ENCODE assay signal across 8 mouse cellular contexts in the genomic region with DNA sequence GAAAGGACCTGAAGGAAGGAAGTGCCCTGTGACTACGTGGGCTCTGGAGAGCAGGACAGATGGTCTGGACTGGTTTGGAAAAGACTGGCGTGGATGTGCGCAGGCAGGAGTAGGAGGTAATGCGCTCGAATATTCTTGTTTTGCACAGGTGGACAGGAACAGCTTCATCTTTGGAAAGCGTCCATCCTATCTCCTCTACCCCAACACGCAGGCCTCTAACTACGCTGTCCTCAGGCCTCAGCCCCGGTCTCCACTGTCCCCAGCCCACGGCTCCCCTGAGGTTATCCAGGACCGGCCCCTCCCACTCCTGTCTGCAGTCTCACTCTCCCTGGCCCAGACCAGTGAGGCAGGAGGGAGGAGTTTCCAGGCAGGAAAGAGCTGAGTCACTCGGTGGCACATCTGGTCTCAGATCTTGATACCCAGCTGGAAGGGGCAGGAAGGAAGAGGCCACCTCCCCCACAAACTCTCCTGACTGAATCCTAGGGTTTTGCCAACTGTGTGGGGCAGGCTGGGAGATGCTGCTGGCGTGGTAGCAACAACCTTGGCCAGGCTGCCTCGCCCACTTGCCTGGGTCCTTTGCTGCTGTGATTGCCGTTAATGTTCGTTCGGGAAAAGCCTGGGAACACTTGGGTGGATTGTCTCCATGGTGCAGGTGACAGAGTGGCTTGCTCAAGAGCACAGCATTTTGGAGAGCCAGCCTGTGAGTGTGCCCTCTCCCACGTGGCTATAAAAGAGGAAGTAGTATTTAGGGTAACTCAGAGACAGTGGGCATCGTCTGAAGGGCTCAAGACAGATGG. TPM values are rescaled to one million over a fixed set of nuclear protein-coding genes. Genes with fewer than 3 reads are reported as not detected.
DNase-seq lines count a peak whose midpoint lies in the region; ATAC-seq and TF ChIP-seq lines count a peak whose summit lies in the region.

No protein-coding gene starts in this region.

- no peak overlapping the region for H3K9ac ChIP-seq in heart, embryonic 11.5 days (ENCODE audit: low read depth, low read length)
- no peak overlapping the region for H3K9ac ChIP-seq in kidney, postnatal 0 days (ENCODE audit: low read depth, low read length)
- H3K9ac ChIP-seq in lung, embryonic 16.5 days (ENCODE audit: low read length): no peak overlapping the region
- peak overlapping the region; percentile 37; the same call in 1 of the 2 replicates for H3K9ac ChIP-seq in stomach, embryonic 16.5 days (ENCODE audit: low read length)

- no peak overlapping the region for H3K4me3 ChIP-seq in heart, embryonic 11.5 days (ENCODE audit: low read depth, low read length)
- no peak overlapping the region for H3K4me3 ChIP-seq in kidney, postnatal 0 days (replicated peaks; ENCODE audit: low read depth, low read length)
- no peak overlapping the region for H3K4me3 ChIP-seq in lung, embryonic 16.5 days (ENCODE audit: low read length)
- no peak overlapping the region for H3K4me3 ChIP-seq in stomach, embryonic 16.5 days (replicated peaks; ENCODE audit: low read length)

- DNase-seq in frontal cortex, postnatal 10 days (ENCODE audit: low spot score in 2 of 2): no peak
- DNase-seq in Muller cell, postnatal 12 days (ENCODE audit: inconsistent ontology term): peak; percentile 78
- DNase-seq in kidney, postnatal 0 days (ENCODE audit: low spot score): peak; percentile 89

- WGBS in heart, embryonic 11.5 days (ENCODE audit: insufficient replicate concordance): 20% methylated on average over 19 of the region's 19 CpGs
- WGBS in kidney, postnatal 0 days: 22% methylated on average over 19 of the region's 19 CpGs
- WGBS in lung, embryonic 16.5 days: 24% methylated on average over 19 of the region's 19 CpGs
- 26% methylated on average over 19 of the region's 19 CpGs for WGBS in stomach, embryonic 16.5 days

- H3K9me3 ChIP-seq in heart, embryonic 11.5 days (replicated peaks; ENCODE audit: control insufficient read depth, low read length): no peaks in the 10 kb centered on the region
- H3K9me3 ChIP-seq in kidney, postnatal 0 days (replicated peaks; ENCODE audit: low read length): no peaks in the 10 kb centered on the region
- no peaks in the 10 kb centered on the region for H3K9me3 ChIP-seq in lung, embryonic 16.5 days (ENCODE audit: control insufficient read depth, low read length)
- H3K9me3 ChIP-seq in stomach, embryonic 16.5 days (replicated peaks; ENCODE audit: control insufficient read depth, low read length): no peaks in the 10 kb centered on the region

- H3K27me3 ChIP-seq in heart, embryonic 11.5 days (ENCODE audit: control insufficient read depth, insufficient read depth, low read length): peaks cover 45% of the 10 kb centered on the region
- no peaks in the 10 kb centered on the region for H3K27me3 ChIP-seq in kidney, postnatal 0 days (ENCODE audit: insufficient read depth, low read length)
- H3K27me3 ChIP-seq in lung, embryonic 16.5 days (ENCODE audit: control insufficient read depth, insufficient read depth, low read depth, low read length): no peaks in the 10 kb centered on the region
- no peaks in the 10 kb centered on the region for H3K27me3 ChIP-seq in stomach, embryonic 16.5 days (ENCODE audit: control insufficient read depth, insufficient read depth, low read length)

- H3K27ac ChIP-seq in heart, embryonic 11.5 days (ENCODE audit: low read depth, low read length): peak overlapping the region; percentile 41
- H3K27ac ChIP-seq in kidney, postnatal 0 days: peak overlapping the region; percentile 60
- H3K27ac ChIP-seq in lung, embryonic 16.5 days (ENCODE audit: low read length): 0 out of 2 replicates have a peak overlapping the region, but pooled peaks have one; percentile 5
- H3K27ac ChIP-seq in stomach, embryonic 16.5 days (ENCODE audit: low read length): peak overlapping the region; percentile 53; the same call in 1 of the 2 replicates

- H3K4me1 ChIP-seq in heart, embryonic 11.5 days (ENCODE audit: control insufficient read depth, insufficient read depth, low read length): peaks cover 3% of the 10 kb centered on the region; the same call in 1 of the 2 replicates
- peaks cover 5% of the 10 kb centered on the region for H3K4me1 ChIP-seq in kidney, postnatal 0 days (replicated peaks; ENCODE audit: insufficient read depth, low read length)
- H3K4me1 ChIP-seq in lung, embryonic 16.5 days (replicated peaks; ENCODE audit: control insufficient read depth, insufficient read depth, low read length): peaks cover 13% of the 10 kb centered on the region
- H3K4me1 ChIP-seq in stomach, embryonic 16.5 days (ENCODE audit: control insufficient read depth, insufficient read depth, low read length): peaks cover 22% of the 10 kb centered on the region

- peak overlapping the region; percentile 40 for H3K4me2 ChIP-seq in heart, embryonic 11.5 days
- peak overlapping the region; percentile 30 for H3K4me2 ChIP-seq in kidney, postnatal 0 days (ENCODE audit: low read length)
- H3K4me2 ChIP-seq in lung, embryonic 16.5 days (ENCODE audit: low read depth, low read length): 0 out of 2 replicates have a peak overlapping the region, but pooled peaks have one; percentile 4
- H3K4me2 ChIP-seq in stomach, embryonic 16.5 days (ENCODE audit: low read depth, low read length): peak overlapping the region; percentile 25; the same call in 1 of the 2 replicates

- ATAC-seq in frontal cortex, adult (ENCODE audit: low TSS enrichment): peak; percentile 66
- peak; percentile 94 for ATAC-seq in common myeloid progenitor, adult 5-6 weeks (replicated peaks; ENCODE audit: low read depth, poor library complexity, severe bottlenecking)
- peak; percentile 72 for ATAC-seq in heart, embryonic 11.5 days (replicated peaks; ENCODE audit: insufficient number of reproducible peaks, low FRiP score, low TSS enrichment)
- ATAC-seq in kidney, postnatal 0 days (replicated peaks; ENCODE audit: low FRiP score, low read depth): peak; percentile 90
- ATAC-seq in lung, embryonic 16.5 days (ENCODE audit: low read depth): peak; percentile 76
- ATAC-seq in stomach, embryonic 16.5 days (ENCODE audit: insufficient read depth, low FRiP score): peak; percentile 86

- no peaks in the 10 kb centered on the region for H3K36me3 ChIP-seq in heart, embryonic 11.5 days (ENCODE audit: control insufficient read depth, insufficient read depth, low read length)
- no peaks in the 10 kb centered on the region for H3K36me3 ChIP-seq in kidney, postnatal 0 days (ENCODE audit: insufficient read depth, low read length)
- H3K36me3 ChIP-seq in lung, embryonic 16.5 days (ENCODE audit: control insufficient read depth, insufficient read depth, low read length): no peaks in the 10 kb centered on the region
- no peaks in the 10 kb centered on the region for H3K36me3 ChIP-seq in stomach, embryonic 16.5 days (ENCODE audit: control insufficient read depth, insufficient read depth, low read length)

- TF ChIP-seq CTCF in kidney, postnatal 0 days (IDR thresholded peaks at IDR 0.05; ENCODE audit: low read depth): no peak

RNA-seq across cellular contexts. Expression of gene C77080, which starts 2.2 kb away (rescaled TPM):
- 0.15 and 1.1 TPM in 2 replicates for total RNA-seq in common myeloid progenitor, adult 5-6 weeks (2017)
- polyA plus RNA-seq in heart, embryonic 11.5 days (2014; fragmentation: Nextera tagmentation; extraction: Ambion mirVana): 0.76 and 1.5 TPM in 2 replicates
- 9.8 and 11.3 TPM in 2 replicates for polyA plus RNA-seq in kidney, postnatal 0 days (2015; fragmentation: Nextera tagmentation; extraction: Ambion mirVana)
- polyA plus RNA-seq in lung, embryonic 16.5 days (2015; fragmentation: Nextera tagmentation; extraction: Ambion mirVana): 3.4 and 3.8 TPM in 2 replicates
- polyA plus RNA-seq in stomach, embryonic 16.5 days (2015; fragmentation: Nextera tagmentation; extraction: Ambion mirVana): 8.2 and 8.5 TPM in 2 replicates

RNA-seq across cellular contexts. Expression of gene Sync, which starts 24.0 kb away (rescaled TPM):
- not detected in 2 replicates for total RNA-seq in common myeloid progenitor, adult 5-6 weeks (2017)
- 0.56 and 1.2 TPM in 2 replicates for polyA plus RNA-seq in heart, embryonic 11.5 days (2014; fragmentation: Nextera tagmentation; extraction: Ambion mirVana)
- 0.63 and 0.78 TPM in 2 replicates for polyA plus RNA-seq in kidney, postnatal 0 days (2015; fragmentation: Nextera tagmentation; extraction: Ambion mirVana)
- polyA plus RNA-seq in lung, embryonic 16.5 days (2015; fragmentation: Nextera tagmentation; extraction: Ambion mirVana): 0.50 and 0.75 TPM in 2 replicates
- 3.0 and 3.9 TPM in 2 replicates for polyA plus RNA-seq in stomach, embryonic 16.5 days (2015; fragmentation: Nextera tagmentation; extraction: Ambion mirVana)

Comparison
In these comparisons a context has a peak if more than half of its experiments do, and no peak if none do; other contexts are left out.
1. DNase-seq: peak in Muller cell, postnatal 12 days (single experiment) and kidney, postnatal 0 days (single experiment); none in frontal cortex, postnatal 10 days (0 of 2).
2. H3K27ac ChIP-seq: peak in every context shown above with its lines; median percentile 60 in kidney, postnatal 0 days; 53 in stomach, embryonic 16.5 days; 41 in heart, embryonic 11.5 days; 5 in lung, embryonic 16.5 days.
3. Peak in every context shown above with its lines, with median percentiles within 50 percentile points of each other: ATAC-seq and H3K4me2 ChIP-seq.